Mouse (Mus musculus) right cerebral cortex, adult 2 months (tissue): ENCODE data around the gene Ndufa4l2.

ENCODE experiments used
- DNase-seq, 2 experiments: peaks; one replicate each; pipeline ENCODE4 v3.0.0; 2021 to 2022; ENCODE audit warnings: low spot score in 2 of 2

Gene Ndufa4l2

DNA sequence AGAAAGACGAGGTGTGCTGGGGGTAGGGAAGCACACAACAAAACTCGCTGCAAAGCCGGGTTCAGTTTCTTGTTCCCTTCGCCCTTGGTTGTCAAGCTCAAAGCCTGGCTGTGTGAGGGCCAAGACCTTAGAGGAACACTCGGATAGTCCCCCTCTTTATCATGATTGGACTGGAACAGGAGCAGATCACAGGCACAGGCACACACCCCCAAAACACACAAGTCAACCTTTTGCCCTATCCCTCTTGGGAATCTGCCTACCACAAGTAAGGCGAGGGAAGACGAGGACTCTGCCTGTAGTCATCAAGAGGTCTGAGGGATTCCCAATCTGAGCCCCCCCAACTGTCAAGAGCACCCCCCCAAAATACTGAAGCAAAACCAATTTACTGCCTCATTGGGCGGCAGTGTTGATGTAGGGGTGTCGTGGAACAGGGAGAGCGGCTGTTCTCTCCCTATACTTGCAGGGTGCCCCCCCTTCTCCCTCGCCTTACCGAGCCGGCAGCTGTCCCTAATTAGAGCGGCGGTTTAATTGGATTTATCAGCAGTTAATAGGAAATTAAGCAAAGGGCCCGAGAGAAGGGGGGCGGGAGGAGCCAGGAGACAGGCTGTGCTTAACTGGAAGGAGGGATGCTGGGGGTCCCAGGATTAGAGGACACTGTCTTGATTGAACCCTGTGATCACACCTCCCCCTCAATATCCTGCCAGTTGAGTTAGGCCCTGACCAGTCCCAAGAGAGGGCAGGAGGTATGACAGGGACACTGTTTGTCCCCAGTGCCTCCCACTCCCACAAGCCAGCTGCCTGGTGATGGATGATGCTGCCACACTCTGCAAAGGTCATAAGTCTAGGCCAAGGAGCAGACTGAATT, 4.7 kb upstream of the Ndufa4l2 start:
- no peak for DNase-seq

DNA sequence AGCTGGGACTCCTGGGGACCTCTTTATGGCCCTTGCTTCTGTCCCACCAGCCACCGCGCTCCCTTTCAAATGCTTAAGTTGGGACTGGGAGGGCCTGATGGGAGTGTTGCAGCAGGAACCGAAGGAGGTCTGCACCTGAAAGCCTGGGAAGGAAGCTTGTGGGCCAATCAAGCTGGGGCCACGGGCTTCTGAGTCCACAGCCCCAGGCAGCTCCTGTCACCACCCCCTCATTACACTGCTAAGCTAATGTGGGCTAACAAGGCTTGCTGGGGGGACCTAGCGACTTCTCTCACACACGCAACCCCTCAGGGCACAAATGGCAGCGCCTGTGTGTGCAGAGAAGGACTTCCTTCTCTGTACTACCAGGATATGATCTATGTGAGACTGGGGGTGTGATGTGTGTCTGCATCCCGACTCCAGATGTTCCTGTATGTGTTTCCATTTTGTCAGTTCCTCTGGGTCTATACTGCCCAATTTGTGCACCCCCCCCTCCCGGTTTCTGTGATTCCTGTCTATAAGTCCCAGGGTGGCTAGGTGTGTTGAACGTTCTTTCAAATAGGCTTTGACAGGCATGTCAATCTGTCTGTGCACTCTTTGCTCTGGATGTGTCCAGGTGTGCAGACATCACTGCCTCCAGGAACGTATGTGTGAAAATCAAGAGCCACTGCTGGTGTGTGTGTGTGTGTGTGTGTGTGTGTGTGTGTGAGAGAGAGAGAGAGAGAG, 3.7 kb upstream of the Ndufa4l2 start:
- no peak for DNase-seq

DNA sequence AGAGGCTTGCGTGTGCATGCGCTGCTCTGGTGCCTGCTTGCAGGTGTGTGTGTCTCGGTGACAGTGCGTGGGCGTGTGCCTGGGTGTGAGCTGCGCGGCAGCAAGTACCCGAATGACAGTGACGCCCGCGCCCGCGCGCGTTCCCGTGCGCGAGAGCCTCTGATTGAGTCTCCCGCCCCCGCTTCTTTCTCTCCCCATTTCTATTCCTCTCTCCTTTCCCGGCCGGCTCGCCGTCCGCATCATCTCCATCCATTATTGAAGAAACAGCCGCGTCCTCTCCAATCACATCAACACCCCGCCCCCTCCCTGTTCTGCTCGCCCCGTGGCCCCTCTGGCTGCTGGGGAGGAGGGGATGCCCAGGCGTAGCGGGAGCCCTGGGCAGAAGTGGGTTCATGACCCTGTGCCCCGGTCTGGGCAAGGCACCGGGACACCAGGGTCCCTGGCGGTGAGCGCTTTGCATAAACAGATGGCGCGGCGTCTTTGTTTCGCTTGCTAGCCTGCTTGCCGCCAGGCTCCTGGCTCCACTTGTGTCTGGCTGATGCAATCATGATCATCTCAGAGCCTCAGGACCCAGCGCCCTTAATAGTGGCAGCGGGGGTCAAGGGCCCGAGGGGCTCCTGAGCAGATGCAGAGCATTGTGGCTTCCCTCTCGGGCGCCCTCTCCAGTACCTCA, 3.0 kb upstream of the Ndufa4l2 start:
- DNase-seq: peak; percentile 92 to 93

DNA sequence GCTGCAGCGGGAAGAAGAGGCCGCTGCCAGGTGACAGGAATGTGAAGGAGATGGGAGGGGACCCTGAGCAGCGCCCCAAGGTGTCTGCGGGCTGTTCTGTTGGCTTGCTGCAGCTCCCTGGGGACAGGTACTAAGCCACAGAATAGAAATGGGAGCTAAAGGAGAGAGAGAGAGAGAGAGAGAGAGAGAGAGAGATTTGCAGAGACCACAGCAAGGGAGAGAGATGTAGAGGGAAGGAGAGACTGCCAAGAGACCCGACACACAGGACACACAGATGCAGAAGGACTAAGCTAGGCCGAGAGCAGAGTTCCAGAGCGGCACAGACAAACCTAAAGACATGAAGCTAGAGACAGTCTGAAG, 2.5 kb upstream of the Ndufa4l2 start:
- DNase-seq: no peak

DNA sequence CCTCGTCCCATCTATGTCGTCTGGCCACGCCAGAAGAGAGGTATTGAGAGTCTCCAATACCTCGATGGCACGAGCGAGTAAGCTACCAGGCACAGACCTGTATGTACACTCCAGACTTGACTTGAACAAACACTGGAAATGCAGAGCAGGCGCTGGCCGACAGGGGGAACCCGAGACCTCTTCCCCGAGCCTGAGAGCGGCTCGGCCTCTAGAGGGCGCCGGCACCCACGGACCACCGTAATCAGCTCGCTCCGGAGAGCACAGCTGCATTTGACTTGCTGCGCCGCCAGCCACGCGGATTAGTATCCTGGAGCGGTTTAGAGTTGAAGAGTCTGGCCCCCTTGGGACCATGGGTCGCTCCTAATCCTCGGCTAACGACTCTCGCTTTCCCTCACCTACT, 2.0 kb upstream of the Ndufa4l2 start:
- DNase-seq: peak; percentile 97 to 98

DNA sequence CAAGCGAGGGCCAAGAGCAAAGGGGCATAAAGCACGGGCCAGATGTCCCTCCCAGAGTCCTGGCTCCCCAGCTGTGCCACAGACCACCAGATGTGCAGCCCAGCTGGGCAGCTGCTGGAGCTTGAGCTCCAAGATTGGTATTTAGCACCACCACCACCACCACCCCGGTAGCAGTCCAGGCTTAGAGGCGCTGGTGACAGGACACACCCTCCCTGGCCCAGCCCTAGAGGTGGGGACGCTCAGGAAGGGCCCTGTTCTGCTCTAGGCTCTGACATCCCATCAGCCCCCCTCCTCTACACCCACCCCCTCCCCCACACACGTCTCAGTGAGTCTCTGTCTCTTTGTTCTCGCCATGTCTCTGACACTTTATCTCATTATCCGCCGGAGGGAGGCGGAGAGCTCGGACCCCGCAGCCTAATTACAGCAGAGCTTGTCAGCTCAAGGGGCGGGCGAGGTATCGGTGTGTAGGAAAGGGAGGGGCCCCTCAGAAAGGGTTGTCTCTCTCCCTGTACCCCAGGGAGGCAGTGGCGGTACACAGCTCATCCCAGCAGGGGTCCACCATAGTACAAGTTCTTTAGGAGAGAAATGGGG, 1.2 kb upstream of the Ndufa4l2 start:
- DNase-seq: no peak

DNA sequence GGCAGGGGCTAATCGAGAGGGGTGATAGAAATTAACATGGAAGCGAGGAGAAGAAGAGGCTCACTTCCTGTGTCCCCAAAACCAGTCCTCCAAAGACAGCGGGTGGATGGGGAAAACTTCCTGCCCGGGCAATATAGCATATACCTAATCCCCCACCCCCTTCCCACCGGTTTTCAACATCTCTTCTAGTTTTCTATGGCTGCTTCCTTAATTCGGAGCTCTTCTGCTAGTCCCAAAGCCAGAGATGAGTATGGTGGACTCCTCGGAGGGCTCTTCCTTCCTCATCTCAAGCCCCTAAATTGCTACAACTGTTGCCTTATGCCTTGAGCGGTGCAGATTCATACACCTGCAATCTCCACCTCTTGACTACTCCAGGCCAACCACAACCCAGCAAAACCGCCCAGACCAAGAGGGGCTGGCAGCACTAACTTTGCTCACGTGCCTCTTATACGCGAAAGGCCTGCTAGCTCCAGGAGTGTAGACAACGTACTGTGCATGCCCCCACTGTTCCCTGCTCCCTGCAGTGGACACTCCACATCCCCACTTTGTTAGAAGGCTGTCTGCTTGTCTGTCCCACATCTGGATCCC, 562 bp upstream of the Ndufa4l2 start:
- no peak for DNase-seq

DNA sequence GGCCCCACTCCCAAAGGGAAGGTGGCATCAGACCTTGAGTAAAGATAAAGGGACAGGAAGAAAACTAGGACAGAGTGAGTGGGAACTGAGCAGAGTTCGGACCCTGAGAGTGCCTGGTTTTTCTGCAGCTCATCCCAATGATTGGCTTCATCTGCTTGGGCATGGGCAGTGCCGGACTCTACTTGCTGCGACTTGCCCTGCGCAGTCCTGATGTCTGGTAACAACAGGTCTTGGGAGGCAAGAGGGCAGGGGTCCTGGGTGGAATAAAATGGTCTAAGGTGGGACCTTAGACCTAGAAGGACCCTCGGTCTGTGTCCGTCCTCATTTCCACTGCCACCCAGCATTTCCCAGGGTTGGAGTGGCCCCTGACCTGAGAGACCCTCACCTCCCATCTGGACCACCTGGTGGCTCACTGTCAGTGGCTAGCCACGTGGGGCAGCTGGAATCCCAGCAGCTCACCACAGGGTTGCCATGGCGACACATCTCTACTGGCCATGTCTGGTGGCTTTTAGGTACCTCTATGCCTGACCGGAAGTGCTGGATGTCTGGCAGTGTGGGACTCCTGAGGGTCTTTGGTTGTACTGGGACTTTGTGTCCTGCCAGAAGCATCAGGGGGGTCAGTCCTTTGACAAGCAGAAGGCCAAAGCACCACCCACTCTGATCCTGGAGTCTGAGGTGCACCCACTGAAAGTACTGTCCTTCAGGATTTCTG, 660 bp downstream of the Ndufa4l2 start:
- DNase-seq: no peak

DNA sequence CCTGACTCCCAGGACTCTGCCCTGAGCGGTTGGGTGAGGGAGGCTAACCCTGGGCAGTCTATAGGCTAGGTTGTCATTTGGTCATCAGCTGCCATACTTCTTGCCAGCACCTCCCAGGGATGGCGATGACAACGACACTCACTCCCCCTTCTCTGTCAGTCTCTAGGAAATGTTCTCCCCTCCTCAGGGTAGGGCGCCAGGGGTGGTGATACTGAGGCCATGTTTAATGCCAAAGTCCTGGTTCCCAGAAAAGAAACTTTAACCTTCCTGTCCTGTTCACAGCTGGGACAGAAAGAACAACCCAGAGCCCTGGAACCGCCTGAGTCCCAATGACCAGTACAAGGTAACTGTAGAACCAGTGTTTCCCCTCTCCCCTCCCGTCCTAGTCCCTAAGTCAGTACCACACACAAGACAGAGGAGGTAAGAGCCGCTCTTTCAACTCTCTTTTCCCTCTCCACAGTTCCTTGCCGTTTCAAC, 1.3 kb downstream of the Ndufa4l2 start:
- DNase-seq: no peak

DNA sequence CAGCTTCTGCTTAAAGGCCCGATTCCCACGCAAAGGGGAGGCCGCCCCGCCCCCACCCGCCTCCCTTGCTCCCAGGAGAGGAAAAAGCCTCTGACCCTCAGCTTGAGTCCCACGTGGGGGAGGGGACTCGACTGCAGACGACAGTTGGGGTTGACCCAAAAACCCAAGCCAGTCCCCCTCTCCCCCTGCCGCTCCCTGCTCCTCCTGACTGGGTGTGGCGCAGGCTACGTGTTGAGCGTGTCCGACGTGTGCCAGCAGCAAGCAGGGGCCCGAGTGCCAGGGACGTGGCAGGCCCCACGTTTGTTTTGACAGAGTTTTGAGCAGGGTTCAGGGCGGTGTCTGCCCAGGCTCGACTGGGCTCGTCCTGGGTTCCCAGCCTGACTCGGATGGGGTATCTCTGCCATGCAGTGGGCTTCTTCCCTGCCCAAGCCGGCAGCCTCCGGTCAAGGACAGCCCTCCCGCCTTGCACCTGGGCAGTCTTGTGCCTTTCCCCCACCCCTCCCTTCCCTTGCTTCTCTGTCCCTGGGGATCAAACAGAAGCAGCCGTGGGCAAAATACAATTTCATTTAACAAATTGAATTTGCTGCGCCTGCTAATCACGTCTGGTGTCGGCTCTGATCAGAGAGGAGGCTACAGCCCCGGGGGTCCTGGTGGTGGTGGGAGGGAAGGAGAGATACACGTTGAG, 2.0 kb downstream of the Ndufa4l2 start:
- DNase-seq: no peak

DNA sequence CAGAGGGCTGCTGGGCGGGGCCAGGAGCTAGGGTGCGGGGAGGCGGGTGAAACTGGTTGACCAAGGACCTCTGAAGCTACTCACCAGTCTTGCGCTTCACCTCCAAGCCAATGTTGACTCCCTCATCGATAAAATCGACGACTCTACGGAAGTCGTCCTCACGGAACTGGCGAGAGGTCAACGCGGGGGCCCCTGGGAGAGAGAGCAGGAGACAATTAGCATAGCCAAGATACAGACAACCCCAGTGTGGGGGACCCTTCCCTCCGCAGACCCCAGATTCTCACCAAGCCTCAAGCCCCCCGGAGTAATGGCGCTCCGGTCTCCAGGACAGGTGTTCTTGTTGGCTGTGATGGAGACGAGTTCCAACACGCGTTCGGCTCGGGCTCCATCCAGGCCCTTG, 3.2 kb downstream of the Ndufa4l2 start:
- no peak for DNase-seq

DNA sequence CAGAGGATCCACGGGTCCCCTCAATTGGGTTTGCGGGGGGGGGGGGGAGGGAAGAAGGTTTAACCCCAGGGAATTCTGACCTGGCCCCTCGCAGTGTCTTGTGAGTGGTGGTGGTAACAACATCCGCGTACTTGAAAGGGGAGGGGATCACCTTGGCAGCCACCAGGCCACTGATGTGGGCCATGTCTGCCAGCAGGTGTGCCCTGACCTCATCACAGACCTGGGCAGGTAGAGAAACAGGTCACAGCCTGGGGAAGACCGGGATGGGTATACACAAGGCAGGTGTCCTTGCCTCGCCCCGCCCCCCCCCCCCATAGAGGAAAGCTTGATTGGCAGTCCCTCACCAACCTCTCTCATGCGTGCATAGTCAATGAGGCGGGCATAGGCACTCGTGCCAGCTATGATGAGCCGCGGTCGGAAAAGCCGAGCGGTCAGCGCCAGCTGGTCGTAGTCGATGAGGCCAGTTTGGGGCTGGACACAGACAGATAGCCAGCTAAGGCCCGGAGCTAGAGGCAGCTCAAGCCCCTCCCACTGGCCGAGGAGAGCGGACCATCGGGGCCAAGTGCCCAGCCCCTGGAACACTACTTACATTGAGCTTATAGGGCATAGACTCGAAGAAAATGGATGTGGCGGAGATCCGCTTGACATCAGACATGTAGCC, 4.4 kb downstream of the Ndufa4l2 start:
- no peak for DNase-seq

DNA sequence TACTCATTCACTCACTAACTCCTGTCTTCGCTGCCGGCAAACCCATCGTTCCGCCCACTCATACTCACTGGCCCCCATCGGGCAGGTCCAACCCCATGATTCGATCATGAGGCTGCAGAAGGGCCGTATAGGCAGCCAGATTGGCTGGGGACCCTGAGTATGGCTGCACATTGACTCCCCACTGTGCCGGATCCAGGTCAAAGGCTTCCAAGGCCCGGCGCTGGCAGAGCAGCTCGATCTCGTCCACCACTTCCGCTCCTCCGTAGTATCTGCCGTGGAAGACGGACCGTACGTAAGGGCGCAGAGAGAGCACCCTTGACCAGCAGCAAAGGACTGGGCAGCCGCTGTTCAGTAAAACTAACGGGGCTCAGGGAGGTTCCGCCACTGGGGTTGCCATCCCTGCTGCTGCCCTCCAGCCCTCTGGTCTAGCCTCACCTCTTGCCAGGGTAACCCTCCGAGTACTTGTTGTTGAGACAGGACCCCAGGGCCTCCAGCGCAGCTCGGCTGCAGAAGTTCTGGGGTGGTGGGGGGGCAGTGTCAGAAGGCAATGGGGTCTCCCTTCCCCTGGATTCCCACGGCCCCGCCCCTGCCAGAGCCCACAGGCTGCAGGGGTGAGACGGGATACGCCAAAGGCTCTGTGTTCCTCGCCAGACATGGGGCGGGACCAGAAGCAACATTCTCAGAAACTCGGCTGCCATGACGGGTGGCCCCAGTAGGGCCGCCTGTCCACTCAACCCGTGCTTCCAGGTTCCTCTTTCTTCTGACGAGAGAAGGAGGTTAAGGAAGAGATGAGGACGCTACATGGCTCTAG, 5.3 kb downstream of the Ndufa4l2 start:
- DNase-seq: no peak

DNA sequence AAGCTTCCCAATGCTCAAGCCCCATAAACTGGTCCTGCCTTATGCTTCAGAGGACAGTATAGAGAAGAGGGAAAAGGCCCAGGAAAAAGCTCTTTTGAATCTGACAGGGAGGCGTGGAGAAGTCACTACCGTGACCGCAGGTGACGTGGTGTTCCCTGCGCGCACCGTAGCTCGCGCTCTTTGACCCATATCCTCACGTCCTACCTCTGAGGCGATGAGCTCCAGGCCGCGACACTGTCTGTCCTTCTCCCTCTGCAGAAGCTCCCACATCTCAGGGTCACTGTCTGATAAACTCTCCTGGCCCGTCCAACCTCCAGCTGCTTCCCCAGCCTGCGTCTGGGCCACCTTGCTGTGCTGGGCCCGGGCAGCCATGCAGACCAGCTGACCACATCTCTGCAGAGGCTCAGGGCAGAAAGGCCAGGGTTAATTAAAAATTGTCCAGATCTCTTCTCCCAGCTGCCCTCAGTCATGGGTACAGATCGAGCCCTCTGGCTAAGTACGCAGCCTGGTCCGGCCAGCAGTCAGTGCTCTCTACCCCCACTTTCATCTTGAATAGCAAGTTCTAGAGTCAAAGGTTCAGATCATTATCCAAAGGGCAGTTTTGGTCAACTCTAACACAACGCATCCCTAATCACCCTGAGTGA, 6.1 kb downstream of the Ndufa4l2 start:
- DNase-seq: no peak

DNA sequence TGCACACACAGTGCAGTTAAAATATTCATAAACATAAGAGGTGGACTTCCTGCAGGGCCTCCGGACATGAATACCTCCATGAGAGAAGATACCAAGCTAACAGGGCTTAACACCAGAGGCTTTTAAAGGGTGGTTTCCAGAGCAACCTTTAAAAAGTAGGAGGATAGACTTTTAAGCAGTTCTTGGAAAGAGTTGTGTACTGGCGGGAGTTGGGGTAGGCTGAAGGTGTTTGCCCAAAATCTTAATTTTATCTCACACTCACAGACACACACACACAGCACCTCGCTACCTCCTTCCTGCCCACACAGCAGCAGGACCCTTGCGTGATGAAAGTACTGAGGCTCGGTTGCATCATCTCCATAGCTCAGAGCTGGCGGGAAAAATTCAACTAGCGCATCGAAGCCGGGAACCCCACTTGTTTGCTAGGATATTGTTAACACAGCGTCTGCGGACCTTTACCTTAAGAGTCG, 6.9 kb downstream of the Ndufa4l2 start:
- no peak for DNase-seq

DNA sequence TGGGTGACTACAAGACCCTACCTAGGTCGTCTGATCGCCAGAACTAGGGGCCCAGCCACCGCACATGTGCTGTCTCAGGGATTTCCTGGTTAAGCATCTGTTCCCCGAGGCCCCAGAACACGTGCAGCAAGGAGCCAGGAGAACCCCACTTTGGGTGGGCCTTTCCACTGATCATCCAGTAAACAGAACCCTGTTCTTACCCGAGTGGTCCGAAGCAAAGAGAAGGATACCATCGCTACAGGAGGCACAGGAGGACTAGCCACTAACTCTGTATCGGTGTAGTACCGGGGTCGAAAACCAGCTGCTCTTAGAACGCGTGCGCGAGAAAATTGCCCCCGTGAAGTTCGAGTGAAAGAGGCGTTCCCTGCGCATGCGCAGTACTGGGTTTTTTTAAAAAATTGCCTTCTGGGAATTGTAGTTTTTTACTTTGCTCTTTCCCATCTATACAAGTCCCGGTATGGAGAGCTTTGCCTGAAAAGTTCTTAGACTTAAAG, 7.4 kb downstream of the Ndufa4l2 start, which contains the start of gene Shmt2:
Shmt2 (minus strand) TSS at position 357 of the 494 bp plus-strand sequence.
- peak; percentile 88 to 89 for DNase-seq

DNA sequence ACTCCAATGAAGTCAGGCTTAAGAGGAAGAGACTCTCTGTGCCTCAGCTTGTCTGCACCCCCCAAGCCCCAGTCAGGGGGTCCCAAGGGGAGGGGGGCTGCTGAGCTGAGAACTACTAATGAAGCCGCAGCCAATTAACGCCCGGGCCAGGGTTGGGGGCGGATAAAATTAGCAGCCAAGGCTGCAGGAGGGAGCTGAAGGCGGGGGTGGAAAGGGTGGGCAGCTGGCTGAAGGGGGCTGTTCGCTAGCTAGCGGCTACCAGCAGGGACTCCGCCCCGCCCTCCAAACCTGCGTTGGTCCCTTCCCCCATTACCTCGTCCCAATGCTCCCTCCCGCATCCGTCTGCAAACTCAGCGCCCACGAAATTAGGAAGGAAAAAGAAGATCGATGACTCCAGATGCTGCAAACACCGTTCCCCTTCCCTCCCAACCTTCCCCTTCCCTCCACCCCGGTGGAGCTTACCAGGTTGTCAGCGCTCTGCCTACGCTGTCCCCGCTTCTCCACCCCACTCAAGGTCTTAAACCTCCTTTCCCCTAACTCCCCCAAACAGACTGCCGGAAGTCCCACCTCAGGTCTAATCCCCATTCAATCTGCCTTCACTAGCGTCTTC, 10.0 kb downstream of the Ndufa4l2 start:
- no peak for DNase-seq

DNA sequence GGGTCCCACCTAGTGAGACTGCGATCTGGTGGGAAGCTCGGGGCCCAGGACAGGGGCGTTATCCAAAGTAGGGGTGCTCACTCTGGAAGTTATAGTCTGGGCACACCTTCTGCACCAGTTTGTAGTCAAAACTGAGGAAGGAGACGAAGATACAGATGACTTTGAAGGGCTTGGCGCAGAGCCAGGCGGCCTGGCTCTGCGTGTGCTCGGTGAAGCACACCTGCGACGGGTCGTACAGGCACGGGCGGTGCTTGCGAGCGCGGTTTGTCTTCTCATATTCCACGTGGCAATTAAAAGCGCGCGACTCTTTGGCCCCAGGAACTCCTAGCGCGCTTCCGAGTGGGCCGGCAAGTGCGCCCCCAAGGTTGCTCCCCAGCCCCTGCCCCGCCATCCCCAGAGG, 11.3 kb downstream of the Ndufa4l2 start:
- no peak for DNase-seq
